Mouse (Mus musculus): Measurements from ENCODE around the gene Trpt1. TPM values are rescaled to one million over a fixed set of nuclear protein-coding genes. Genes with fewer than 3 reads are reported as not detected.
A peak's percentile ranks its signal among the peaks of the same experiment; 100 is the strongest.

Gene Trpt1
- polyA plus RNA-seq, 1 experiment from 2014 or later, result 29.8 TPM

DNA sequence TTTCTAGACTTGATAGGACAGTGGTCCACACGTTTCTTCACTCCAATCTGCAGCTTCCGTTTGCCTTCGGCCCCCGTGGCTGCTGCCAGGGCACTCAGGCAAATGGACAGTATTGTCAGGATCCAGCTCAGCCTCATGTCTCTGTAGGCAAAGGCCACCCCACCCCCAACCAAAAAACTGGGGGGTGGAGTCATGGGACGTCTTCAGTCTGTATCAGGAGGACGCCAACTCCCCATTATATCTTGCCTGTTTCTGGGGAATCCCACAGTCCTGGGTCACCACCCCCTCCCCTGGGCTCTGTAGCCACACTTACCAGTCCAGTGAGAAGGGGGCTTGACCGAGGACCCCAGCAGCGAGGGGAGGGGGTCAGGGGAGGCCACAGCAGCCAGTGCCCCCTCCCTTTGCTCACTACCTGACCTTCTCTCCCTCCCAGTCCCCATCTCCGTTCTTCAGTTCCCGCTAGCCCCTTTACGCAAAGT is 16.9 kb upstream of the Trpt1 start:
- peaks cover 31% of the 10 kb centered on the region for H3K4me1 ChIP-seq (ENCODE audit: control insufficient read depth, insufficient read depth, low read length)
- peak overlapping the region; percentile 64 for H3K9ac ChIP-seq (replicated peaks; ENCODE audit: low read depth, low read length)
- H3K9me3 ChIP-seq (ENCODE audit: control insufficient read depth, low read length), result no peaks in the 10 kb centered on the region
- H3K27me3 ChIP-seq (ENCODE audit: control insufficient read depth, insufficient read depth, low read length), result no peaks in the 10 kb centered on the region
- no peak for ATAC-seq (ENCODE audit: low read depth)
- 12% methylated on average over 11 of the region's 11 CpGs for WGBS
- peaks cover 21% of the 10 kb centered on the region for H3K36me3 ChIP-seq (ENCODE audit: control insufficient read depth, insufficient read depth, low read length)
- peak overlapping the region; percentile 73 for H3K4me2 ChIP-seq (ENCODE audit: low read depth, low read length)
- H3K4me3 ChIP-seq (ENCODE audit: low read depth, low read length), result peak overlapping the region; percentile 47
- peak overlapping the region; percentile 89 for H3K27ac ChIP-seq (ENCODE audit: low read depth, low read length)

DNA sequence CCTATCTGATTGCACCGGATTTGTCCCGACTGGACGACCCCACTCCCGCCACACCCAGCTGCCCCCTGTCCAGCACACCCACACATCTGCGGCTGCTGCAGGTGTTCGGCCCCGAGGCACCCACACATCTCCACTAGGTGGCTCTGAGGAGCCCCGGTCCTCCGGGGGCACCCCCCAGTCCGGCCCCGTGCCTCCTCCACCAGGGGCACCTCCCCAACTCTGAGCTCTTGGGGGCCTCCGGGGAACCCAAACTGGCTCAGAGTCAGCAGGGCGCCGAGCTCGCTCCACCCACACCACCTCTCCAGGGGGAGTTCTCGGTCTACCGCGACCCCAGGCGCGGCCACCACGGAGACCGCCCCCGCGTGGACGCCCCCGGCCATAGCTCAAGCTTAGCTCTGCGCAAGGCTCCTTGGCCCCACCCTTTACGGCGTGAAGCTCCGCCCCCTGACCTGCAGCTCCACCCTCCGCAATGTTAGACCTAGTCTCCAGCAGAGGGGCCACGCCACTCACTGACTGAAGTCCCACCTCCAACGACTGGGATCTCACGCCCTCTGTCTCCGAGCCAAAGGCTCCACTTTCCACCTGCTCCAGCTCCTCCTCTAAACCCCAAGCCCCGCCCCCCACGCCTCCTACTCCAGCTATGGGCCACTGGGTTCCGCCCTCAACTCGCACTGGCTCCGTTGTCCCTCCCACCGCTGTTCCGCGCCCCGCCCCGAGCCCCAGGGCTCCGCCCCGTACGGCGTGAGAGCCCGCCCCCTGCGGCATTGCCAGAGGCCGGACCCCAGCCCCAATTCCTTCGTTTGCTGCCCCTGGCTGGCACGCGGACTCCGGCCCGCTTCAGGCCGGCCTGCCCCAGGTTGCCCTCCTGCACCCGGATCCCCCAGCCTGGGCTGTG is 16.2 kb upstream of the Trpt1 start:
- Histone ChIP-seq H3K9ac (replicated peaks; ENCODE audit: low read depth, low read length) (peak overlapping the region; percentile 64), H3K27ac (ENCODE audit: low read depth, low read length) (peak overlapping the region; percentile 89), H3K27me3 (ENCODE audit: control insufficient read depth, insufficient read depth, low read length) (no peaks in the 10 kb centered on the region), H3K36me3 (ENCODE audit: control insufficient read depth, insufficient read depth, low read length) (peaks cover 21% of the 10 kb centered on the region), H3K4me1 (ENCODE audit: control insufficient read depth, insufficient read depth, low read length) (peaks cover 31% of the 10 kb centered on the region), H3K4me3 (ENCODE audit: low read depth, low read length) (peak overlapping the region; percentile 47), H3K9me3 (ENCODE audit: control insufficient read depth, low read length) (no peaks in the 10 kb centered on the region), H3K4me2 (ENCODE audit: low read depth, low read length) (peak overlapping the region; percentile 73)
- WGBS, result under 1% methylated on average over 56 of the region's 59 CpGs
- ATAC-seq (ENCODE audit: low read depth), result peak; percentile 80

DNA sequence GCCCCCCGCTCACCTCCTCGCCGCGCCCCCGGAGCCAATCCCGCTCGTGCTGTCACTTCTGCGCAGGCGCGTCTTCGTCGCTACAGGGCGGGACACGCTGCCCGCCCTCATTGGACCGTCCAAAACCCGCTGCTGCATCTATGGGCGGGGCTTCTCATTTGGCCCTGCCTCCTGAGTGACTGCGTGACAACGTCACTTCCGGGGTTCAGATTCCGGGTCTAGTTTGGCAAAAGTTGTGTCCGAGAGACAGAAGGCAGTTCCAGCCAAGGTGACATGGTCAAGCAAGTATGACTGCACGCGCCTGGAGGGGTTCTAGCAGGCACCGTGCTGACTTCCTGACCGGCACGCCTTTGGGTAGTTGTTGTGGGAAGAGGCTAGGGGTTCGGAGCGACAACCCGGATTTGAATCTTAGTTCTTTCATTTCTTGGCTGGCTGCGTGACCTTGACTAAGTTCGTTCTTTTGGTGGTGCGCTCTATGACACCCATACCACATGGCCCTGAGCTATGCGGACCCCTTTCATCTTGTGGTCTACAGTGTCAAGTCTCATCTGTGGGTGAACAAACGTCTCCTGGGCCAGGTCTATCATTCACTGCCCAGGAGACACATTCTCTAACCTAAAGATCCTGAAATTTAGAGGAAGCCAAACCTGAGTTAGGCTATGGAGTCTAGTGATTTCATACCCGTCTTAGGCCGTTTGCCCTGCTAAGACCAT is 15.4 kb upstream of the Trpt1 start, which contains the start of gene Fkbp2:
Gene Fkbp2 (minus strand): TSS at position 121 of the 713 bp plus-strand sequence.
- Histone ChIP-seq H3K36me3 (ENCODE audit: control insufficient read depth, insufficient read depth, low read length) (peaks cover 21% of the 10 kb centered on the region), H3K27me3 (ENCODE audit: control insufficient read depth, insufficient read depth, low read length) (no peaks in the 10 kb centered on the region), H3K9me3 (ENCODE audit: control insufficient read depth, low read length) (no peaks in the 10 kb centered on the region), H3K4me2 (ENCODE audit: low read depth, low read length) (peak within 1 kb of the TSS; percentile 73), H3K4me3 (ENCODE audit: low read depth, low read length) (peak within 1 kb of the TSS; percentile 47), H3K9ac (replicated peaks; ENCODE audit: low read depth, low read length) (peak within 1 kb of the TSS; percentile 64), H3K27ac (ENCODE audit: low read depth, low read length) (peak within 1 kb of the TSS; percentile 89), H3K4me1 (ENCODE audit: control insufficient read depth, insufficient read depth, low read length) (peaks cover 31% of the 10 kb centered on the region)
- peak; percentile 88 for ATAC-seq (ENCODE audit: low read depth)
- 2% methylated on average over 38 of the region's 38 CpGs for WGBS

DNA sequence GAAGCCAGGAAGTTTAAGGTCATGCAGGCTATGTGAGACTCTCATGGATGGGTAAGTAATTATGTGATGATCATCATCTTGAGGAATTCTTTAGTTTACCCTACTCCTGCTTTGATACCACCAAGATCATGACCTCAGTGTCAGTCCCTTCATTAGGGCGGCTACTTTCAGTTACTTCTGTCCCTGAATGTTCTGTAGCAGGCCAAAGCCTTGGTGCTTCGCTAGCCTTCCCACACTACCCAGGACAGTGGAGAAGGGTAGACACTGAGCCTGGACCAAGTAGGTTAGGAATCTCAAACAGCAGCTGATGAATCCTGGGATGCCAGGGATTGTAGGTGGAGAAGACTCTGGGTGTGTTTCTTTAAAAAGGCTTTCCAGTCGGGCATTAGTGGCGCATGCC is 14.5 kb upstream of the Trpt1 start:
- no peak for ATAC-seq (ENCODE audit: low read depth)
- WGBS, result 90% methylated on average over 4 of the region's 4 CpGs
- Histone ChIP-seq H3K4me2 (ENCODE audit: low read depth, low read length) (peak overlapping the region; percentile 73), H3K9ac (replicated peaks; ENCODE audit: low read depth, low read length) (no peak overlapping the region), H3K27me3 (ENCODE audit: control insufficient read depth, insufficient read depth, low read length) (no peaks in the 10 kb centered on the region), H3K4me1 (ENCODE audit: control insufficient read depth, insufficient read depth, low read length) (peaks cover 29% of the 10 kb centered on the region), H3K36me3 (ENCODE audit: control insufficient read depth, insufficient read depth, low read length) (peaks cover 21% of the 10 kb centered on the region), H3K27ac (ENCODE audit: low read depth, low read length) (no peak overlapping the region), H3K9me3 (ENCODE audit: control insufficient read depth, low read length) (no peaks in the 10 kb centered on the region), H3K4me3 (ENCODE audit: low read depth, low read length) (no peak overlapping the region)

DNA sequence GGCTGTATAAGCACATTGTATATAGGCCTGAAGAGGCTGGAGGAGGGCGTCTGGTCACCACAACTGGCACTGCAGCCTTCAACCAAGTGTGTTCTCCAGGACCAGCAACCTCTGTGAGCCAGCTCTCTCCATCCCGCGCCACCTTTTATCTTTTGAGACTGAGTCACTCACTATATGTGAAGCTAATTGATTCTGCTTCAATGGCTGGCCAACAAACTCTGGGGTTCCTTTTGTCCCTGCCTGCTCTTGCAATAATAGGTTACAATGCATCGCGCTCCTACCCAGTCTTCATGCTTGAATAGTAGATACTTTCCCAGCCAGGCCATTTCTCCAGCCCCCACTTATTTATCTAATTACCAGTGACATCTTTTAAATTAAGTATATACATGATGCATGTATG is 12.3 kb upstream of the Trpt1 start:
- peaks cover 8% of the 10 kb centered on the region for H3K36me3 ChIP-seq (ENCODE audit: control insufficient read depth, insufficient read depth, low read length)
- no peak overlapping the region for H3K4me3 ChIP-seq (ENCODE audit: low read depth, low read length)
- no peaks in the 10 kb centered on the region for H3K9me3 ChIP-seq (ENCODE audit: control insufficient read depth, low read length)
- no peaks in the 10 kb centered on the region for H3K27me3 ChIP-seq (ENCODE audit: control insufficient read depth, insufficient read depth, low read length)
- H3K4me2 ChIP-seq (ENCODE audit: low read depth, low read length), result no peak overlapping the region
- H3K27ac ChIP-seq (ENCODE audit: low read depth, low read length), result no peak overlapping the region
- H3K4me1 ChIP-seq (ENCODE audit: control insufficient read depth, insufficient read depth, low read length), result peaks cover 20% of the 10 kb centered on the region
- WGBS, result 41% methylated on average over 5 of the region's 5 CpGs
- no peak for ATAC-seq (ENCODE audit: low read depth)
- H3K9ac ChIP-seq (replicated peaks; ENCODE audit: low read depth, low read length), result no peak overlapping the region

DNA sequence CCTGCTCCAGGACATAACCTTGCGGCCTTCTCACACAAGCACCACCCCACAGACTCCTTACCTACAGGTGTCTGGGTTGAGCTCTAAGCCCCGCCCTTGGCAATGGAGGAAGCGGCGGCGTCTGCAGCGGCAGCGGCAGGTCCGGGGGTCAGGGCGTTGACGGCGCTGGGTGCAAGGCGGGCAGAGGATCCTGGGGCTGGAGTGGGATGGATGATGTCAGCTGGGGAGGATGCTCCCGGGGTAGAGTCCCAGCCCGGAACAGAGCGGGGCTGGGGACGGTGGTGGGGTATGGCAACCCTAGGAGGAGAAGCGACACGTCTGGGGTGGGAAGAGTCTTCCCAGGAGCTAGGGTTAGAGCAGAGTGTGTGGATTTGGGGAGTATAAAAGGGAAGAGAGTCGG is 10.6 kb upstream of the Trpt1 start:
- Histone ChIP-seq H3K9ac (replicated peaks; ENCODE audit: low read depth, low read length) (no peak overlapping the region), H3K4me1 (ENCODE audit: control insufficient read depth, insufficient read depth, low read length) (peaks cover 10% of the 10 kb centered on the region), H3K27ac (ENCODE audit: low read depth, low read length) (no peak overlapping the region), H3K4me3 (ENCODE audit: low read depth, low read length) (no peak overlapping the region), H3K27me3 (ENCODE audit: control insufficient read depth, insufficient read depth, low read length) (no peaks in the 10 kb centered on the region), H3K9me3 (ENCODE audit: control insufficient read depth, low read length) (no peaks in the 10 kb centered on the region), H3K4me2 (ENCODE audit: low read depth, low read length) (no peak overlapping the region), H3K36me3 (ENCODE audit: control insufficient read depth, insufficient read depth, low read length) (peaks cover 7% of the 10 kb centered on the region; the same call in 1 of the 2 replicates)
- ATAC-seq (ENCODE audit: low read depth), result no peak
- WGBS, result 83% methylated on average over 19 of the region's 19 CpGs

DNA sequence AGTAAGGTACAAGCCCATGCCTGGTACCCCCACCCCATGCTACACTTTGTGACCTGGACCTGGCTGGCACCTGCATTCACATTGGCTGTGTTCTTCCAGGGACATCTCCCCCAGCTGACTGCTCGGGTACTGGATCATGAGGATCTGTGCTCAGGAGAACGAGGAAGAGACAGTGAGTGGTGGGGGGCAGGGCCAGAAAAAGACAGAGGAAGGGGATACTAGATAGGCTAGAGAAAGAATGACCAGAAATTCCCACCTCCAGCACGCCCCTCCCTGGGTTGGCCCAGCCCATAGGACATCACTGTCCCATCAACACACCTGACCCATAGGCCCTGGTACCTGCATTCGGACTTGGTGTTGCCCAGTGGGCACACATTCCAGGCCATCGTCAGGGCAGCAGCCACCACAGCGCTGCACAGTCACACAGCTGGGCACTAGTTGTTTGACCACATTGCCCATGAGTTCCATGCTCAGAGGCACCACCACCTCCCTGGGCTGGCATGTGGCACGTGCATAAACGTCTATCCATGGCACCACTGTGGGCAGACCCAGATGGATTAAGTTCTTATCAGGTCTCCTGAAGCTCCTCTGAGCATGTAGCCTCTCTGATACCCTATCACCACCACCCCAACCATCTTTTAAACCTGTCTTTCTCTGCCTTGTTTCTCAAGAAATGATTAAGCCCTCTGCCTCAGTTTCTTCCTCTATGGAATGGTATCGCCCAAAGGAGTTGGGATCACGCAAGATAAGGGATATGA is 9.8 kb upstream of the Trpt1 start:
- no peak for ATAC-seq (ENCODE audit: low read depth)
- H3K36me3 ChIP-seq (ENCODE audit: control insufficient read depth, insufficient read depth, low read length), result peaks cover 7% of the 10 kb centered on the region; the same call in 1 of the 2 replicates
- no peak overlapping the region for H3K27ac ChIP-seq (ENCODE audit: low read depth, low read length)
- WGBS, result 84% methylated on average over 10 of the region's 10 CpGs
- no peaks in the 10 kb centered on the region for H3K27me3 ChIP-seq (ENCODE audit: control insufficient read depth, insufficient read depth, low read length)
- no peaks in the 10 kb centered on the region for H3K9me3 ChIP-seq (ENCODE audit: control insufficient read depth, low read length)
- H3K4me3 ChIP-seq (ENCODE audit: low read depth, low read length), result peak overlapping the region; percentile 70; the same call in 1 of the 2 replicates
- H3K9ac ChIP-seq (replicated peaks; ENCODE audit: low read depth, low read length), result no peak overlapping the region
- H3K4me1 ChIP-seq (ENCODE audit: control insufficient read depth, insufficient read depth, low read length), result peaks cover 6% of the 10 kb centered on the region
- H3K4me2 ChIP-seq (ENCODE audit: low read depth, low read length), result peak overlapping the region; percentile 69

DNA sequence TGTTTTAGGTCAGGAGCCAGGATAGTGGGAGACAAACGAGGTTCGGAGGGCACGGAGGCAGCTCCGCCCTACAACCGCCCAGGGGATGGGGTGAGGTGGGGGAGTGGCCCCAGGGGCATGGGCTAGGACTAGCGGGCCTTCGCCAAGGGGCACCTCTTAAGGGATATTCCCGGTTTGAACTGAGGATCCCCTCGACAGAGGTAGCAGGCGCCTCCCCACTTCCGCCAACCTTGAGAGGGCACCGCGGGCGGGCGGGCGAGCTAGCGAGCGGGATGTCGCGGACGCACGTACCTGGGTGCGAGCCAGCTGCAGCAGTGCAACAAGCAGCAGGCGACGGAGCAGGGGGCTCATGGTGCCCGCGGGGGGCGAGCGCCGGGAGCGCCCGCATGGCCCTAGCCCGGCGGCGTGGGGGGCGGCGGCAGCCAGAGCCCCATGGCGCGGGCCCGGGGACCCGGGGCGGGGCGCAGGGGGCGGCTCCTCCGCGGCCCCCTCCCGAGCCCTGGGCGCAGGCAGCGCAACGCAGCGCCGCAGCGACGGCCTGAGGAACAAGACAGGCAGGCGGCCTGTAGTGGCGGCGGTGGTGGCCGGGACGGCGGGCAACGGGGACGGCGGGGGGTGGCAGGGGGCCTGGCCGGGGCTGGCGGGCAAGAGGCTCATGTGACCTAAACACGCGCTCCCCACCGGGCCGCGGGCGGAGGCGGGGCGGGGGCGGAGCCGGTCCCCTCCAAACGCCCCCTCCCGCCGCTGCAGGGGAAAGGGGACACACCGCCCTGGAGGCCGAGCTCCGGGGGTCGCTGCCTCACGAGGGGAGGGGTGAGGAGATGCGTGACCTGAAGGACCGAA is 8.6 kb upstream of the Trpt1 start, which contains the start of gene Vegfb:
Gene Vegfb (minus strand): TSS at position 591 of the 843 bp plus-strand sequence.
- Histone ChIP-seq H3K27ac (ENCODE audit: low read depth, low read length) (peak within 1 kb of the TSS; percentile 73), H3K36me3 (ENCODE audit: control insufficient read depth, insufficient read depth, low read length) (peaks cover 3% of the 10 kb centered on the region; the same call in 1 of the 2 replicates), H3K9ac (replicated peaks; ENCODE audit: low read depth, low read length) (peak within 1 kb of the TSS; percentile 89), H3K27me3 (ENCODE audit: control insufficient read depth, insufficient read depth, low read length) (no peaks in the 10 kb centered on the region), H3K9me3 (ENCODE audit: control insufficient read depth, low read length) (no peaks in the 10 kb centered on the region), H3K4me3 (ENCODE audit: low read depth, low read length) (peak within 1 kb of the TSS; percentile 70), H3K4me2 (ENCODE audit: low read depth, low read length) (peak within 1 kb of the TSS; percentile 69), H3K4me1 (ENCODE audit: control insufficient read depth, insufficient read depth, low read length) (peaks cover 6% of the 10 kb centered on the region; the same call in 1 of the 2 replicates)
- WGBS, result 2% methylated on average over 73 of the region's 85 CpGs
- ATAC-seq (ENCODE audit: low read depth), result peak; percentile 50

All from neural tube, embryonic 14.5 days (tissue).